Mouse (Mus musculus) myocyte (in vitro differentiated cells): ENCODE results near the gene B4galt1. TPM values are rescaled to one million over a fixed set of nuclear protein-coding genes. Genes with fewer than 3 reads are reported as not detected.

ENCODE experiments used
- H3K27me3 ChIP-seq: one replicate; pipeline ENCODE4 v1.6.1; 2011; ENCODE audit not compliant: control insufficient read depth, insufficient read depth, insufficient read length
- H3K36me3 ChIP-seq: one replicate; pipeline ENCODE4 v1.6.1; 2011; ENCODE audit not compliant: control insufficient read depth, insufficient read depth
- H3K4me2 ChIP-seq: one replicate; pipeline ENCODE4 v1.6.1; 2011; ENCODE audit warnings: low read depth, control low read depth
- H3K4me3 ChIP-seq: one replicate; pipeline ENCODE4 v1.5.1; 2011; ENCODE audit warnings: mild to moderate bottlenecking, control low read depth, moderate library complexity
- H3K79me2 ChIP-seq: one replicate; pipeline ENCODE4 v1.6.1; 2011; ENCODE audit not compliant: control insufficient read depth, insufficient read depth
- H3ac ChIP-seq: one replicate; pipeline ENCODE4 v1.6.1; 2011; ENCODE audit not compliant: control insufficient read depth, insufficient read length
- CEBPB ChIP-seq: IDR thresholded peaks from 2 replicates; pipeline ENCODE4 v1.6.1; 2011; ENCODE audit warnings: mild to moderate bottlenecking, moderate library complexity; ENCODE audit not compliant: poor library complexity, insufficient read depth, severe bottlenecking
- E2F4 ChIP-seq: IDR thresholded peaks from one replicate; pipeline ENCODE4 v1.6.1; 2011; ENCODE audit warnings: mild to moderate bottlenecking, control low read depth, moderate library complexity; ENCODE audit not compliant: insufficient read depth
- MAX ChIP-seq: IDR thresholded peaks from one replicate; pipeline ENCODE4 v1.6.1; 2011; ENCODE audit warnings: low read depth, mild to moderate bottlenecking, control low read depth
- MYOD1 ChIP-seq, 3 experiments: IDR thresholded peaks; one replicate each; pipeline ENCODE4 v1.6.1; 2011; ENCODE audit warnings: control low read depth in 2 of 3, low read depth in 2 of 3, mild to moderate bottlenecking in 2 of 3, moderate library complexity in 1 of 3; ENCODE audit not compliant: insufficient read length in 2 of 3, control insufficient read depth in 1 of 3
- MYOG ChIP-seq, 3 experiments: IDR thresholded peaks; one replicate each; pipeline ENCODE4 v1.6.1; 2011; ENCODE audit warnings: control low read depth in 2 of 3, low read depth in 2 of 3, mild to moderate bottlenecking in 2 of 3; ENCODE audit not compliant: insufficient read length in 2 of 3, control insufficient read depth in 1 of 3, insufficient read depth in 1 of 3
- POLR2A ChIP-seq: IDR thresholded peaks from one replicate; pipeline ENCODE4 v1.6.1; 2011; ENCODE audit warnings: low read depth, mild to moderate bottlenecking, control low read depth, moderate library complexity; ENCODE audit not compliant: insufficient read length
- POLR2AphosphoS2 ChIP-seq: IDR thresholded peaks from one replicate; pipeline ENCODE4 v1.6.1; 2011; ENCODE audit warnings: low read depth, control low read depth; ENCODE audit not compliant: insufficient read length
- REST ChIP-seq: IDR thresholded peaks from one replicate; pipeline ENCODE4 v1.6.1; 2011; ENCODE audit warnings: mild to moderate bottlenecking, control low read depth, moderate library complexity; ENCODE audit not compliant: insufficient read depth, insufficient read length
- SRF ChIP-seq: IDR thresholded peaks from one replicate; pipeline ENCODE4 v1.6.1; 2011; ENCODE audit warnings: low read depth; ENCODE audit not compliant: control insufficient read depth, insufficient read length
- TCF12 ChIP-seq: IDR thresholded peaks from one replicate; pipeline ENCODE4 v1.6.1; 2011; ENCODE audit warnings: mild to moderate bottlenecking, control low read depth; ENCODE audit not compliant: poor library complexity, insufficient read depth, severe bottlenecking
- TCF3 ChIP-seq: IDR thresholded peaks from one replicate; pipeline ENCODE4 v1.6.1; 2011; ENCODE audit warnings: low read depth, control low read depth; ENCODE audit not compliant: insufficient read length
- USF1 ChIP-seq: IDR thresholded peaks from one replicate; pipeline ENCODE4 v1.6.1; 2011; ENCODE audit warnings: low read depth, mild to moderate bottlenecking, control low read depth, moderate library complexity
- polyA plus RNA-seq: library from polyadenylated mRNA; unstranded; fragments of >200 nt; fragmentation: generic; extraction: Trizol; gene quantifications from one replicate; pipeline ENCODE4 v1.2.1, GENCODE M21; 2012; ENCODE audit warnings: missing spikeins

Gene B4galt1
- polyA plus RNA-seq, 1 experiment, result 37.7 TPM

- peaks cover 24% of the 10 kb centered on the region for H3K27me3 ChIP-seq
- no peak overlapping the region for H3K4me3 ChIP-seq
- peaks cover 24% of the 10 kb centered on the region for H3K79me2 ChIP-seq
- no peak overlapping the region for H3K4me2 ChIP-seq
- H3K36me3 ChIP-seq, result peaks cover 8% of the 10 kb centered on the region
- no peak overlapping the region for H3ac ChIP-seq
- no peak for TF ChIP-seq TCF12
These were observed 93.9 kb downstream of the B4galt1 start for GRCm38 (mm10) chr4:40759876-40760275.

- no peak for TF ChIP-seq USF1
- peak; percentile 83 for TF ChIP-seq POLR2AphosphoS2
- TF ChIP-seq CEBPB, result no peak
- TF ChIP-seq MYOG (IDR thresholded peaks at IDR 0.05; ENCODE audit: control insufficient read depth in 1 of 3, insufficient read depth in 1 of 3, insufficient read length in 2 of 3, low read depth in 2 of 3), result peak in 1 of 3 experiments; percentile 53
- TF ChIP-seq TCF3, result no peak
- TF ChIP-seq MYOD1 (IDR thresholded peaks at IDR 0.05; ENCODE audit: control insufficient read depth in 1 of 3, insufficient read length in 2 of 3, low read depth in 2 of 3), result peak in 1 of 3 experiments; percentile 46
- peak; percentile 89 for TF ChIP-seq SRF
- no peak for TF ChIP-seq TCF12
- no peak for TF ChIP-seq E2F4
- peak; percentile 86 for TF ChIP-seq POLR2A
- no peak for TF ChIP-seq MAX
- no peak for TF ChIP-seq REST
- Histone ChIP-seq H3K79me2 (peaks cover 24% of the 10 kb centered on the region), H3ac (peak within 1 kb of the TSS; percentile 82), H3K36me3 (peaks cover 25% of the 10 kb centered on the region), H3K27me3 (peaks cover 14% of the 10 kb centered on the region), H3K4me3 (peak within 1 kb of the TSS; percentile 66), H3K4me2 (peak within 1 kb of the TSS; percentile 88)
These were observed 95.9 kb downstream of the B4galt1 start, which contains the start of gene Smu1 for GRCm38 (mm10) chr4:40757780-40758420. Smu1 (minus strand) TSS chr4:40757923.

- H3K36me3 ChIP-seq, result peaks cover 32% of the 10 kb centered on the region
- H3K4me3 ChIP-seq, result peak overlapping the region; percentile 66
- H3K4me2 ChIP-seq, result peak overlapping the region; percentile 88
- peaks cover 8% of the 10 kb centered on the region for H3K27me3 ChIP-seq
- H3K79me2 ChIP-seq, result peaks cover 24% of the 10 kb centered on the region
- H3ac ChIP-seq, result peak overlapping the region; percentile 82
- no peak for TF ChIP-seq MAX
- TF ChIP-seq MYOG (IDR thresholded peaks at IDR 0.05; ENCODE audit: control insufficient read depth in 1 of 3, insufficient read depth in 1 of 3, insufficient read length in 2 of 3, low read depth in 2 of 3), result no peak
- TF ChIP-seq TCF3, result no peak
- no peak for TF ChIP-seq MYOD1 (IDR thresholded peaks at IDR 0.05; ENCODE audit: control insufficient read depth in 1 of 3, insufficient read length in 2 of 3, low read depth in 2 of 3)
- no peak for TF ChIP-seq TCF12
- no peak for TF ChIP-seq REST
- TF ChIP-seq POLR2AphosphoS2, result no peak
- no peak for TF ChIP-seq E2F4
- no peak for TF ChIP-seq SRF
- TF ChIP-seq POLR2A, result no peak
- TF ChIP-seq CEBPB, result no peak
- TF ChIP-seq USF1, result no peak
These were observed 96.5 kb downstream of the B4galt1 start for GRCm38 (mm10) chr4:40757157-40757779.

Other genes starting within 250 kb of the B4galt1 start
- gene Aptx, start 150.8 kb downstream of the B4galt1 start, polyA plus RNA-seq, result 20.4 TPM
- gene Dnaja1, start 131.9 kb downstream of the B4galt1 start, polyA plus RNA-seq, result 68.3 TPM
- 67.5 TPM for gene Smu1, start 96.1 kb downstream of the B4galt1 start, polyA plus RNA-seq
- gene Spink4, start 66.0 kb upstream of the B4galt1 start, polyA plus RNA-seq, result 12.5 TPM
- gene Bag1, start 94.3 kb upstream of the B4galt1 start, polyA plus RNA-seq, result 330 TPM
- gene Chmp5, start 94.4 kb upstream of the B4galt1 start, polyA plus RNA-seq, result 62.2 TPM
- 27.0 TPM for gene Nfx1, start 116.9 kb upstream of the B4galt1 start, polyA plus RNA-seq
- not detected for gene Aqp7, start 194.1 kb upstream of the B4galt1 start, polyA plus RNA-seq
- not detected for gene Aqp3, start 244.2 kb upstream of the B4galt1 start, polyA plus RNA-seq